Comparison of ENCODE assay signal across 7 mouse cellular contexts in genomic region chr9:31280366-31281010, GRCm38 (mm10). TPM values are rescaled to one million over a fixed set of nuclear protein-coding genes. Genes with fewer than 3 reads are reported as not detected.
DNase-seq lines count a peak whose midpoint lies in the region; ATAC-seq and TF ChIP-seq lines count a peak whose summit lies in the region.

Gene Prdm10 (plus strand): TSS chr9:31280538.

- TF ChIP-seq CTCF in small intestine, adult 2 months (IDR thresholded peaks at IDR 0.05; ENCODE audit: extremely low read depth, insufficient read length, insufficient replicate concordance, low read depth, low read length) = no peak

- H3K36me3 ChIP-seq in intestine, embryonic 16.5 days (ENCODE audit: control insufficient read depth, insufficient read depth, low read length) = no peaks in the 10 kb centered on the region
- no peaks in the 10 kb centered on the region for H3K36me3 ChIP-seq in midbrain, embryonic 12.5 days
- H3K36me3 ChIP-seq in small intestine, adult 2 months (ENCODE audit: control insufficient read depth, insufficient read depth, low read length) = no peaks in the 10 kb centered on the region

- ATAC-seq in intestine, embryonic 16.5 days = peak; percentile 94
- peak; percentile 92 for ATAC-seq in midbrain, embryonic 12.5 days (ENCODE audit: low FRiP score, low read depth)

- H3K27me3 ChIP-seq in intestine, embryonic 16.5 days (replicated peaks; ENCODE audit: control insufficient read depth, insufficient read depth, low read length) = no peaks in the 10 kb centered on the region
- H3K27me3 ChIP-seq in midbrain, embryonic 12.5 days = no peaks in the 10 kb centered on the region
- H3K27me3 ChIP-seq in small intestine, adult 2 months (ENCODE audit: control insufficient read depth, insufficient read depth, low read length) = no peaks in the 10 kb centered on the region

- peaks cover 12% of the 10 kb centered on the region for H3K4me1 ChIP-seq in intestine, embryonic 16.5 days (ENCODE audit: control insufficient read depth, insufficient read depth, low read length)
- H3K4me1 ChIP-seq in midbrain, embryonic 12.5 days = peaks cover 26% of the 10 kb centered on the region
- H3K4me1 ChIP-seq in small intestine, adult 2 months (ENCODE audit: control insufficient read depth, insufficient read depth, insufficient read length, low read length) = peaks cover 14% of the 10 kb centered on the region; the same call in 1 of the 2 replicates

- under 1% methylated on average over 45 of the region's 45 CpGs for WGBS in intestine, embryonic 16.5 days
- under 1% methylated on average over 34 of the region's 45 CpGs for WGBS in midbrain, embryonic 12.5 days
- under 1% methylated on average over 44 of the region's 45 CpGs for WGBS in small intestine, adult 2 months

- peak within 1 kb of the TSS; percentile 77 for H3K4me3 ChIP-seq in intestine, embryonic 16.5 days (ENCODE audit: low read length)
- peak within 1 kb of the TSS; percentile 92 for H3K4me3 ChIP-seq in midbrain, embryonic 12.5 days
- H3K4me3 ChIP-seq in small intestine, adult 2 months (ENCODE audit: low read depth, low read length) = peak within 1 kb of the TSS; percentile 90

- H3K27ac ChIP-seq in intestine, embryonic 16.5 days (ENCODE audit: low read length) = peak within 1 kb of the TSS; percentile 99
- peak within 1 kb of the TSS; percentile 100 for H3K27ac ChIP-seq in midbrain, embryonic 12.5 days (replicated peaks)
- peak within 1 kb of the TSS; percentile 98 for H3K27ac ChIP-seq in small intestine, adult 2 months (ENCODE audit: insufficient read depth, low read depth, low read length)

- intact Hi-C loops in left cerebral cortex, postnatal 4 days (cut with DNase I) = loop anchor here (2.0 to 5.0 kb wide), 2 partner anchors 37 to 70 kb away; partner anchors contain the start of gene Aplp2

- H3K9ac ChIP-seq in intestine, embryonic 16.5 days (ENCODE audit: low read depth, low read length) = peak within 1 kb of the TSS; percentile 99
- H3K9ac ChIP-seq in midbrain, embryonic 12.5 days (replicated peaks) = peak within 1 kb of the TSS; percentile 100

- TF ChIP-seq POLR2A in small intestine, adult 2 months (IDR thresholded peaks at IDR 0.05; ENCODE audit: low read depth, low read length) = peak; percentile 20; the same call in 1 of the 2 replicates

- peak within 1 kb of the TSS; percentile 78 for H3K4me2 ChIP-seq in intestine, embryonic 16.5 days (ENCODE audit: low read depth, low read length)
- peak within 1 kb of the TSS; percentile 71 for H3K4me2 ChIP-seq in midbrain, embryonic 12.5 days (replicated peaks)

- H3K9me3 ChIP-seq in intestine, embryonic 16.5 days (ENCODE audit: control insufficient read depth, low read length) = no peaks in the 10 kb centered on the region
- no peaks in the 10 kb centered on the region for H3K9me3 ChIP-seq in midbrain, embryonic 12.5 days

- DNase-seq in adrenal gland, adult 2 months = peak; percentile 96
- peak; percentile 94 for DNase-seq in embryo, embryonic 11.5 days (ENCODE audit: low read depth, low spot score)
- DNase-seq in gastrocnemius, postnatal 4 days (ENCODE audit: low spot score in 2 of 2) = peak; percentile 94 to 97
- peak; percentile 99 for DNase-seq in left cerebral cortex, postnatal 4 days

RNA-seq across cellular contexts. Expression of gene Prdm10, which starts in this region (rescaled TPM):
- total RNA-seq in adrenal gland, adult 2 months (2021) = 10 to 100 TPM in 1 of 2 experiments, 1 to 10 TPM in 1; 8.4 to 11.3 TPM
- polyA plus RNA-seq in adrenal gland, adult 2 months (2012; rRNA removed) = 6.8 and 8.6 TPM in 2 replicates
- 1 to 10 TPM; 6.5 to 6.9 TPM for total RNA-seq in gastrocnemius, postnatal 4 days (2021)
- 3.5 and 4.2 TPM in 2 replicates for polyA plus RNA-seq in intestine, embryonic 16.5 days (2015; fragmentation: Nextera tagmentation; extraction: Ambion mirVana)
- total RNA-seq in left cerebral cortex, postnatal 4 days (2021) = 10 to 100 TPM; 26.0 to 27.0 TPM
- 10.1 and 10.2 TPM in 2 replicates for polyA plus RNA-seq in midbrain, embryonic 12.5 days (2016; fragmentation: Nextera tagmentation; extraction: Ambion mirVana)
- 4.4 and 9.3 TPM in 2 replicates for polyA plus RNA-seq in small intestine, adult 2 months (2012; rRNA removed)

Comparison
In these comparisons a context has a peak if more than half of its experiments do, and no peak if none do; other contexts are left out.
1. Peak in every context shown above with its lines: DNase-seq, ATAC-seq, H3K4me3 ChIP-seq and H3K27ac ChIP-seq.